9 mouse cellular contexts compared by ENCODE assay signal in genomic region chr14:30459891-30460523, GRCm38 (mm10). TPM values are rescaled to one million over a fixed set of nuclear protein-coding genes. Genes with fewer than 3 reads are reported as not detected.
DNase-seq lines count a peak whose midpoint lies in the region; ATAC-seq lines count a peak whose summit lies in the region.
"Had no signal": no experiment of that assay in that cellular context is flagged by ENCODE, and none has a peak within 500 bp of the region (broad histone marks: within the 10 kb centered on the region; RNA-seq: fewer than 3 reads in every experiment).

No protein-coding gene starts in this region.

- no peak overlapping the region for H3K9ac ChIP-seq in hindbrain, embryonic 11.5 days (ENCODE audit: low read depth, low read length)
- H3K9ac ChIP-seq: stomach, embryonic 15.5 days had no signal

- DNase-seq in NIH3T3 (ENCODE audit: low read depth), result peak; percentile 70
- DNase-seq in cerebellum, adult 18-20 months, result peak; percentile 74 to 88
- DNase-seq in forelimb bud, embryonic 11.5 days (ENCODE audit: low read depth, low spot score), result peak; percentile 70
- DNase-seq in hindbrain, embryonic 11.5 days (ENCODE audit: low spot score), result peak; percentile 89
- peak; percentile 74 to 84 for DNase-seq in layer of hippocampus, postnatal 14 days (ENCODE audit: low spot score in 2 of 2)
- peak; percentile 78 for DNase-seq in lung, postnatal 25 days (ENCODE audit: low spot score)
- peak; percentile 87 for DNase-seq in right cerebral cortex, adult 18-20 months
- peak; percentile 78 for DNase-seq in urinary bladder, postnatal 14 days (ENCODE audit: low spot score)

- no peak overlapping the region for H3K4me2 ChIP-seq in hindbrain, embryonic 11.5 days (replicated peaks; ENCODE audit: low read depth, low read length)
- H3K4me2 ChIP-seq: stomach, embryonic 15.5 days had no signal

- H3K36me3 ChIP-seq in hindbrain, embryonic 11.5 days (ENCODE audit: control insufficient read depth, insufficient read depth, low read length), result no peaks in the 10 kb centered on the region
- H3K36me3 ChIP-seq: stomach, embryonic 15.5 days had no signal

- no peaks in the 10 kb centered on the region for H3K27me3 ChIP-seq in hindbrain, embryonic 11.5 days (ENCODE audit: control insufficient read depth, insufficient read depth, low read length)
- H3K27me3 ChIP-seq: stomach, embryonic 15.5 days had no signal

- H3K9me3 ChIP-seq in hindbrain, embryonic 11.5 days (ENCODE audit: control insufficient read depth, low read length), result no peaks in the 10 kb centered on the region
- H3K9me3 ChIP-seq: stomach, embryonic 15.5 days had no signal

- no peaks in the 10 kb centered on the region for H3K4me1 ChIP-seq in hindbrain, embryonic 11.5 days (replicated peaks; ENCODE audit: control insufficient read depth, insufficient read depth, low read length)

- no peak for ATAC-seq in hindbrain, embryonic 11.5 days (ENCODE audit: low FRiP score)

- WGBS in hindbrain, embryonic 11.5 days, result 4% methylated on average over 14 of the region's 14 CpGs

- H3K4me3 ChIP-seq in hindbrain, embryonic 11.5 days (ENCODE audit: low read depth, low read length), result no peak overlapping the region
- H3K4me3 ChIP-seq: stomach, embryonic 15.5 days had no signal

- H3K27ac ChIP-seq in hindbrain, embryonic 11.5 days (ENCODE audit: low read depth, low read length), result no peak overlapping the region
- H3K27ac ChIP-seq: stomach, embryonic 15.5 days had no signal

RNA-seq across cellular contexts. Expression of gene Dcp1a, which starts 19.3 kb away (rescaled TPM):
- polyA plus RNA-seq in hindbrain, embryonic 11.5 days (2014; fragmentation: Nextera tagmentation; extraction: Ambion mirVana), result 25.4 and 27.4 TPM in 2 replicates
- total RNA-seq in layer of hippocampus, postnatal 14 days (2021), result 10 to 100 TPM; 19.3 to 21.5 TPM

RNA-seq across cellular contexts. Expression of gene Cacna1d, which starts 31.2 kb away (rescaled TPM):
- 1.2 and 2.9 TPM in 2 replicates for polyA plus RNA-seq in hindbrain, embryonic 11.5 days (2014; fragmentation: Nextera tagmentation; extraction: Ambion mirVana)
- 10 to 100 TPM; 49.8 to 56.7 TPM for total RNA-seq in layer of hippocampus, postnatal 14 days (2021)
